Mouse (Mus musculus): ENCODE measurements around the gene Ica1l. TPM values are rescaled to one million over a fixed set of nuclear protein-coding genes. Genes with fewer than 3 reads are reported as not detected.
"Not testable (repeated sequence)": the region's sequence is repeated elsewhere in the genome, so short reads cannot be mapped to it uniquely, and the experiment has no call there.

The Ica1l gene
- polyA plus RNA-seq, 1 experiment from 2014 or later, result 0.90 TPM

- DNase-seq (ENCODE audit: low spot score), result no peak
- Histone ChIP-seq H3K9me3 (ENCODE audit: control insufficient read depth, low read length) (no peaks in the 10 kb centered on the region), H3K4me3 (ENCODE audit: low read depth, low read length) (no peak overlapping the region), H3K4me1 (replicated peaks; ENCODE audit: control insufficient read depth, insufficient read depth) (no peaks in the 10 kb centered on the region), H3K4me2 (replicated peaks; ENCODE audit: low read depth) (no peak overlapping the region), H3K9ac (ENCODE audit: low read length) (no peak overlapping the region), H3K27ac (replicated peaks) (no peak overlapping the region), H3K36me3 (ENCODE audit: control insufficient read depth, insufficient read depth, low read length) (no peaks in the 10 kb centered on the region), H3K27me3 (ENCODE audit: control insufficient read depth, insufficient read depth, low read length) (no peaks in the 10 kb centered on the region)
- WGBS, result 48% methylated on average over 3 of the region's 3 CpGs
- no peak for ATAC-seq (ENCODE audit: low FRiP score, low TSS enrichment)
- TF ChIP-seq EP300 (optimal IDR thresholded peaks at IDR 0.05) (no peak), CTCF (IDR thresholded peaks at IDR 0.05; ENCODE audit: low read depth) (peak; percentile 47)
Measured at GRCm38 (mm10) chr1:60054659-60055058, 11.7 kb upstream of the Ica1l start.

- H3K4me1 ChIP-seq (replicated peaks; ENCODE audit: control insufficient read depth, insufficient read depth); ATAC-seq (ENCODE audit: low FRiP score, low TSS enrichment); H3K4me2 ChIP-seq (replicated peaks; ENCODE audit: low read depth); H3K9ac ChIP-seq (ENCODE audit: low read length); DNase-seq (ENCODE audit: low spot score); H3K36me3 ChIP-seq (ENCODE audit: control insufficient read depth, insufficient read depth, low read length); H3K4me3 ChIP-seq (ENCODE audit: low read depth, low read length); H3K27ac ChIP-seq (replicated peaks); H3K9me3 ChIP-seq (ENCODE audit: control insufficient read depth, low read length); H3K27me3 ChIP-seq (ENCODE audit: control insufficient read depth, insufficient read depth, low read length): not testable (repeated sequence)
- 92% methylated on average over 5 of the region's 5 CpGs for WGBS
Measured at GRCm38 (mm10) chr1:60047481-60047880, 4.5 kb upstream of the Ica1l start.

GRCm38 (mm10) chr1:60044595-60044994 lies 1.6 kb upstream of the Ica1l start:
- DNase-seq (ENCODE audit: low spot score), result no peak

GRCm38 (mm10) chr1:60042398-60042795 lies 587 bp downstream of the Ica1l start:
- Histone ChIP-seq H3K9ac (ENCODE audit: low read length) (peak overlapping the region; percentile 61), H3K4me1 (replicated peaks; ENCODE audit: control insufficient read depth, insufficient read depth) (no peaks in the 10 kb centered on the region), H3K27me3 (ENCODE audit: control insufficient read depth, insufficient read depth, low read length) (no peaks in the 10 kb centered on the region), H3K4me3 (ENCODE audit: low read depth, low read length) (peak overlapping the region; percentile 65), H3K9me3 (ENCODE audit: control insufficient read depth, low read length) (no peaks in the 10 kb centered on the region), H3K4me2 (replicated peaks; ENCODE audit: low read depth) (peak overlapping the region; percentile 98), H3K27ac (replicated peaks) (no peak overlapping the region), H3K36me3 (ENCODE audit: control insufficient read depth, insufficient read depth, low read length) (no peaks in the 10 kb centered on the region)
- ATAC-seq (ENCODE audit: low FRiP score, low TSS enrichment) (no peak), DNase-seq (ENCODE audit: low spot score) (peak; percentile 17)
- 4% methylated on average over 19 of the region's 19 CpGs for WGBS
- TF ChIP-seq EP300 (optimal IDR thresholded peaks at IDR 0.05), result no peak
- no peak for TF ChIP-seq CTCF (IDR thresholded peaks at IDR 0.05; ENCODE audit: low read depth)

More at GRCm38 (mm10) chr1:60044595-60044994, 1.6 kb upstream of the Ica1l start:
- no peak for TF ChIP-seq CTCF (IDR thresholded peaks at IDR 0.05; ENCODE audit: low read depth)
- no peak for TF ChIP-seq EP300 (optimal IDR thresholded peaks at IDR 0.05)
- Histone ChIP-seq H3K9me3 (ENCODE audit: control insufficient read depth, low read length) (no peaks in the 10 kb centered on the region), H3K4me2 (replicated peaks; ENCODE audit: low read depth) (no peak overlapping the region), H3K4me3 (ENCODE audit: low read depth, low read length) (no peak overlapping the region), H3K36me3 (ENCODE audit: control insufficient read depth, insufficient read depth, low read length) (no peaks in the 10 kb centered on the region), H3K9ac (ENCODE audit: low read length) (no peak overlapping the region), H3K27me3 (ENCODE audit: control insufficient read depth, insufficient read depth, low read length) (no peaks in the 10 kb centered on the region), H3K27ac (replicated peaks) (no peak overlapping the region), H3K4me1 (replicated peaks; ENCODE audit: control insufficient read depth, insufficient read depth) (no peaks in the 10 kb centered on the region)
- ATAC-seq (ENCODE audit: low FRiP score, low TSS enrichment), result no peak
- 85% methylated on average over 1 of the region's 1 CpGs for WGBS

- Histone ChIP-seq H3K9me3 (ENCODE audit: control insufficient read depth, low read length) (no peaks in the 10 kb centered on the region), H3K36me3 (ENCODE audit: control insufficient read depth, insufficient read depth, low read length) (no peaks in the 10 kb centered on the region), H3K9ac (ENCODE audit: low read length) (no peak overlapping the region), H3K27ac (replicated peaks) (no peak overlapping the region), H3K4me2 (replicated peaks; ENCODE audit: low read depth) (no peak overlapping the region), H3K27me3 (ENCODE audit: control insufficient read depth, insufficient read depth, low read length) (no peaks in the 10 kb centered on the region), H3K4me3 (ENCODE audit: low read depth, low read length) (no peak overlapping the region), H3K4me1 (replicated peaks; ENCODE audit: control insufficient read depth, insufficient read depth) (no peaks in the 10 kb centered on the region)
- 80% methylated on average over 2 of the region's 2 CpGs for WGBS
- no peak for TF ChIP-seq EP300 (optimal IDR thresholded peaks at IDR 0.05)
- TF ChIP-seq CTCF (IDR thresholded peaks at IDR 0.05; ENCODE audit: low read depth), result no peak
- ATAC-seq (ENCODE audit: low FRiP score, low TSS enrichment), result no peak
- DNase-seq (ENCODE audit: low spot score), result no peak
Measured at GRCm38 (mm10) chr1:60035044-60035443, 7.9 kb downstream of the Ica1l start.

- no peak overlapping the region for H3K9ac ChIP-seq (ENCODE audit: low read length)
- H3K27ac ChIP-seq (replicated peaks), result no peak overlapping the region
- no peaks in the 10 kb centered on the region for H3K27me3 ChIP-seq (ENCODE audit: control insufficient read depth, insufficient read depth, low read length)
- DNase-seq (ENCODE audit: low spot score) (no peak), ATAC-seq (ENCODE audit: low FRiP score, low TSS enrichment) (no peak)
- H3K4me1 ChIP-seq (replicated peaks; ENCODE audit: control insufficient read depth, insufficient read depth), result no peaks in the 10 kb centered on the region
- no peak for TF ChIP-seq CTCF (IDR thresholded peaks at IDR 0.05; ENCODE audit: low read depth)
- no peak for TF ChIP-seq EP300 (optimal IDR thresholded peaks at IDR 0.05)
- H3K36me3 ChIP-seq (ENCODE audit: control insufficient read depth, insufficient read depth, low read length), result no peaks in the 10 kb centered on the region
- H3K9me3 ChIP-seq (ENCODE audit: control insufficient read depth, low read length), result no peaks in the 10 kb centered on the region
- H3K4me2 ChIP-seq (replicated peaks; ENCODE audit: low read depth), result no peak overlapping the region
- WGBS, result 89% methylated on average over 1 of the region's 1 CpGs
- H3K4me3 ChIP-seq (ENCODE audit: low read depth, low read length), result no peak overlapping the region
Measured at GRCm38 (mm10) chr1:60017031-60017469, 25.9 kb downstream of the Ica1l start.
